In genomic region chr6:143431896-143432450, GRCm38 (mm10) we compare ENCODE assay signal across 21 mouse cellular contexts.
DNase-seq lines count a peak whose midpoint lies in the region; ATAC-seq and TF ChIP-seq lines count a peak whose summit lies in the region.
"Had no signal": no experiment of that assay in that cellular context is flagged by ENCODE, and none has a peak within 500 bp of the region (broad histone marks: within the 10 kb centered on the region; RNA-seq: fewer than 3 reads in every experiment).

No protein-coding gene starts in this region.

- H3K36me3 ChIP-seq in intestine, embryonic 14.5 days (ENCODE audit: control insufficient read depth, insufficient read depth, low read length): no peaks in the 10 kb centered on the region
- H3K36me3 ChIP-seq in intestine, postnatal 0 days (ENCODE audit: control insufficient read depth, insufficient read depth): no peaks in the 10 kb centered on the region
- H3K36me3 ChIP-seq in testis, adult 2 months (ENCODE audit: control insufficient read depth, insufficient read depth, low read length): no peaks in the 10 kb centered on the region
- H3K36me3 ChIP-seq in hindbrain, embryonic 14.5 days (replicated peaks; ENCODE audit: control insufficient read depth, insufficient read depth): no peaks in the 10 kb centered on the region
- H3K36me3 ChIP-seq: embryonic facial prominence, embryonic 12.5 days; heart, embryonic 13.5 days; limb, embryonic 12.5 days; liver, embryonic 13.5 days; midbrain, embryonic 13.5 days had no signal

- H3K9ac ChIP-seq in intestine, embryonic 14.5 days (ENCODE audit: low read length): no peak overlapping the region
- H3K9ac ChIP-seq in intestine, postnatal 0 days (ENCODE audit: low read depth, low read length): no peak overlapping the region
- H3K9ac ChIP-seq in hindbrain, embryonic 14.5 days: no peak overlapping the region
- H3K9ac ChIP-seq: embryonic facial prominence, embryonic 12.5 days; forebrain, postnatal 0 days; heart, embryonic 13.5 days; limb, embryonic 12.5 days; liver, embryonic 13.5 days; midbrain, embryonic 13.5 days had no signal

- TF ChIP-seq CTCF in intestine, postnatal 0 days (IDR thresholded peaks at IDR 0.05; ENCODE audit: low read depth): no peak
- no peak for TF ChIP-seq CTCF in testis, adult 2 months (IDR thresholded peaks at IDR 0.05; ENCODE audit: control insufficient read depth, insufficient read depth, insufficient replicate concordance, low read depth, low read length)

- peak; percentile 36 for DNase-seq in intestine, embryonic 14.5 days (ENCODE audit: low spot score)
- no peak for DNase-seq in testis, postnatal 14 days (ENCODE audit: low spot score)
- peak; percentile 77 to 92 for DNase-seq in left cerebral cortex, postnatal 25 days (ENCODE audit: low spot score in 2 of 2)
- DNase-seq in urinary bladder, adult 18-20 months (ENCODE audit: low spot score in 2 of 2): no peak
- DNase-seq in hindbrain, embryonic 14.5 days (ENCODE audit: low spot score): no peak
- DNase-seq: adrenal gland, adult 2 months; cerebellum, adult 18-20 months; forebrain, postnatal 0 days; gastrocnemius, postnatal 36 days; heart, postnatal 36 days; kidney, adult 9 months; kidney, postnatal 36 days; liver, embryonic 13.5 days; thymus, postnatal 36 days had no signal

- no peak for ATAC-seq in intestine, embryonic 14.5 days (replicated peaks; ENCODE audit: low FRiP score, low TSS enrichment, low read depth)
- no peak for ATAC-seq in intestine, postnatal 0 days
- ATAC-seq in hindbrain, embryonic 14.5 days (ENCODE audit: low FRiP score): no peak
- ATAC-seq: forebrain, postnatal 0 days; midbrain, embryonic 13.5 days had no signal

- no peaks in the 10 kb centered on the region for H3K27me3 ChIP-seq in intestine, embryonic 14.5 days (replicated peaks; ENCODE audit: control insufficient read depth, insufficient read depth, low read length)
- no peaks in the 10 kb centered on the region for H3K27me3 ChIP-seq in intestine, postnatal 0 days (replicated peaks; ENCODE audit: control insufficient read depth, insufficient read depth, low read length)
- H3K27me3 ChIP-seq in testis, adult 2 months (ENCODE audit: control insufficient read depth, insufficient read depth, low read length): no peaks in the 10 kb centered on the region
- no peaks in the 10 kb centered on the region for H3K27me3 ChIP-seq in hindbrain, embryonic 14.5 days (ENCODE audit: control insufficient read depth, insufficient read depth, low read length)
- H3K27me3 ChIP-seq: heart, embryonic 13.5 days; liver, embryonic 13.5 days; midbrain, embryonic 13.5 days had no signal

- H3K27ac ChIP-seq in intestine, embryonic 14.5 days (ENCODE audit: low read depth): no peak overlapping the region
- H3K27ac ChIP-seq in intestine, postnatal 0 days (ENCODE audit: low read depth, low read length): no peak overlapping the region
- H3K27ac ChIP-seq in testis, adult 2 months (ENCODE audit: control insufficient read depth, insufficient read depth, low read depth, low read length): peak overlapping the region; percentile 59; the same call in 1 of the 2 replicates
- H3K27ac ChIP-seq in hindbrain, embryonic 14.5 days: no peak overlapping the region
- H3K27ac ChIP-seq: embryonic facial prominence, embryonic 12.5 days; heart, embryonic 13.5 days; limb, embryonic 12.5 days; liver, embryonic 13.5 days; midbrain, embryonic 13.5 days; stomach, postnatal 0 days had no signal

- no peak for TF ChIP-seq POLR2A in testis, adult 2 months (IDR thresholded peaks at IDR 0.05; ENCODE audit: control insufficient read depth, low read depth, low read length)

- H3K4me1 ChIP-seq in intestine, embryonic 14.5 days (replicated peaks; ENCODE audit: control insufficient read depth, insufficient read depth, low read length): no peaks in the 10 kb centered on the region
- no peaks in the 10 kb centered on the region for H3K4me1 ChIP-seq in intestine, postnatal 0 days (replicated peaks; ENCODE audit: control insufficient read depth, insufficient read depth, low read length)
- H3K4me1 ChIP-seq in testis, adult 2 months (ENCODE audit: control insufficient read depth, insufficient read depth, low read length): peaks cover 7% of the 10 kb centered on the region; the same call in 1 of the 2 replicates
- H3K4me1 ChIP-seq in hindbrain, embryonic 14.5 days (replicated peaks; ENCODE audit: control insufficient read depth, insufficient read depth, low read length): no peaks in the 10 kb centered on the region
- H3K4me1 ChIP-seq: embryonic facial prominence, embryonic 12.5 days; heart, embryonic 13.5 days; liver, embryonic 13.5 days had no signal

- no peaks in the 10 kb centered on the region for H3K9me3 ChIP-seq in intestine, embryonic 14.5 days (ENCODE audit: control insufficient read depth, low read length)
- H3K9me3 ChIP-seq in intestine, postnatal 0 days (ENCODE audit: control insufficient read depth): no peaks in the 10 kb centered on the region
- no peaks in the 10 kb centered on the region for H3K9me3 ChIP-seq in hindbrain, embryonic 14.5 days (ENCODE audit: control insufficient read depth, low read length)
- H3K9me3 ChIP-seq: embryonic facial prominence, embryonic 12.5 days; heart, embryonic 13.5 days; limb, embryonic 12.5 days; midbrain, embryonic 13.5 days had no signal

- 85% methylated on average over 13 of the region's 13 CpGs for WGBS in intestine, embryonic 14.5 days
- 86% methylated on average over 13 of the region's 13 CpGs for WGBS in intestine, postnatal 0 days
- WGBS in hindbrain, embryonic 14.5 days: 91% methylated on average over 13 of the region's 13 CpGs

- H3K4me2 ChIP-seq in intestine, embryonic 14.5 days (ENCODE audit: low read length): no peak overlapping the region
- no peak overlapping the region for H3K4me2 ChIP-seq in intestine, postnatal 0 days (replicated peaks; ENCODE audit: low read depth)
- no peak overlapping the region for H3K4me2 ChIP-seq in hindbrain, embryonic 14.5 days (replicated peaks)
- H3K4me2 ChIP-seq: embryonic facial prominence, embryonic 12.5 days; heart, embryonic 13.5 days; limb, embryonic 12.5 days; liver, embryonic 13.5 days; midbrain, embryonic 13.5 days had no signal

- intact Hi-C loops in left cerebral cortex, postnatal 25 days (cut with DNase I): no loop called here

- H3K4me3 ChIP-seq in intestine, embryonic 14.5 days (ENCODE audit: low read depth, low read length): no peak overlapping the region
- no peak overlapping the region for H3K4me3 ChIP-seq in intestine, postnatal 0 days (ENCODE audit: low read depth, low read length)
- H3K4me3 ChIP-seq in testis, adult 2 months (ENCODE audit: control insufficient read depth, low read depth, low read length): peak overlapping the region; percentile 76
- no peak overlapping the region for H3K4me3 ChIP-seq in hindbrain, embryonic 14.5 days (replicated peaks; ENCODE audit: low read length)
- H3K4me3 ChIP-seq: embryonic facial prominence, embryonic 12.5 days; heart, embryonic 13.5 days; limb, embryonic 12.5 days; liver, embryonic 13.5 days; midbrain, embryonic 13.5 days had no signal

Comparison
In these comparisons a context has a peak if more than half of its experiments do, and no peak if none do; other contexts are left out.
1. DNase-seq: peak in intestine, embryonic 14.5 days (single experiment) and left cerebral cortex, postnatal 25 days (2 of 2); none in testis, postnatal 14 days (single experiment), urinary bladder, adult 18-20 months (0 of 2) and hindbrain, embryonic 14.5 days (single experiment).